Mouse (Mus musculus): Measurements from ENCODE around the gene Chrna3.

DNA sequence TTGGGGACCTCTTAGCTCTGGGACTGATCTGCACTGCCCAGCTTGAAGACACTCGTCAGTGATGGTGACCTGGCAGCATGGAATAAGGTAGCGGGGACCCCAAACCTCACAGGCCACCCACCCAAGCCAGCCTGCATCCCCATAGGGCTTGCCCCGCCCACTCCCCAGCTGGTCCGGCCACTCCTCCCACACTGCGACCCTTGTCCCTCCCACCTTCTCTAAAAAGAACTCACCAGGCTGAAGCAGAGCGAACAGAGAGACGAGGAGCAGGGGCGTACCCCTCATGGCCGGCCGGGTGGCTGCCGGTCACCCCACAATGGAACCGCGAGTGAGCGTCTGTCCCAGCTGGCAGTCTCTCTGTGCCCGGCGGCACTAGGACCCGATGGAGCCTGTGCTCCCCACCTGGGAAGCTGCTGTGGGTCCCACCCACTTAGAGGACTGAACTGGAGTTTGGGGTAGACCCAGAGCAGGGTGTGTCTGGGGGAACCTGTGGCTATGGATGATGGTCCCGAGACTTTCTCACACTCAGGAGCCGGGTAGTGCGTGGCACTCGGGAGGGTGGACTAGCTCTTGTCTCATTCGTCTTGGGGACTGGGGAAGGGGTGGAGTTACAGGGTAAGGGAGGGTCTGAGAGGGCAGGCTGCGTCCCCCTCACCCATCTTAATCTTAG is 22.0 kb upstream of the Chrna3 start, which contains the start of gene Chrnb4:
- TF ChIP-seq ZC3H11A (IDR thresholded peaks at IDR 0.05; ENCODE audit: borderline replicate concordance, low read depth, low read length) (no peak), CHD2 (IDR thresholded peaks at IDR 0.05; ENCODE audit: low read depth, low read length) (no peak), ZNF384 (IDR thresholded peaks at IDR 0.05; ENCODE audit: low read depth, low read length) (no peak), HCFC1 (IDR thresholded peaks at IDR 0.05; ENCODE audit: borderline replicate concordance, insufficient read depth, low read length) (no peak), MAFK (IDR thresholded peaks at IDR 0.05; ENCODE audit: insufficient read depth, low read depth, low read length) (no peak)

All from ES-E14 (cell line).